Mouse (Mus musculus) megakaryocyte, embryonic 14.5 days (primary cell): Measurements from ENCODE around the gene Gm49661. TPM values are rescaled to one million over a fixed set of nuclear protein-coding genes. Genes with fewer than 3 reads are reported as not detected.
A peak's percentile ranks its signal among the peaks of the same experiment; 100 is the strongest.

Experiments used
- H3K27me3 ChIP-seq: replicated peaks from 2 replicates; pipeline ENCODE3; 2012; ENCODE audit warnings: inconsistent platforms
- H3K36me3 ChIP-seq: replicated peaks from 2 replicates; pipeline ENCODE3; 2012; ENCODE audit warnings: low read length, inconsistent platforms, mixed read lengths
- H3K4me1 ChIP-seq: 2 replicates; pipeline ENCODE4 v1.6.1; 2012; ENCODE audit warnings: inconsistent platforms
- H3K4me3 ChIP-seq: replicated peaks from 2 replicates; pipeline ENCODE3; 2012; ENCODE audit warnings: moderate library complexity, mild to moderate bottlenecking, inconsistent platforms
- H3K9me3 ChIP-seq: 2 replicates; pipeline ENCODE4 v1.6.1; 2012; ENCODE audit warnings: inconsistent platforms
- FLI1 ChIP-seq: IDR thresholded peaks from 2 replicates; pipeline ENCODE4 v1.6.1; 2012; ENCODE audit warnings: low read length, inconsistent platforms, mixed read lengths
- GATA1 ChIP-seq: IDR thresholded peaks from 3 replicates; pipeline ENCODE4 v1.6.1; 2012; ENCODE audit warnings: mixed read lengths, low read length, inconsistent platforms, borderline replicate concordance
- polyA plus RNA-seq: library from polyadenylated mRNA; stranded (reverse); fragments of >175 nt; gene quantifications from 2 replicates; pipeline ENCODE4 v1.2.3, GENCODE M21; 2012; ENCODE audit warnings: low replicate concordance; ENCODE audit not compliant: insufficient read depth

The Gm49661 gene
- polyA plus RNA-seq, 1 experiment: not detected

DNA sequence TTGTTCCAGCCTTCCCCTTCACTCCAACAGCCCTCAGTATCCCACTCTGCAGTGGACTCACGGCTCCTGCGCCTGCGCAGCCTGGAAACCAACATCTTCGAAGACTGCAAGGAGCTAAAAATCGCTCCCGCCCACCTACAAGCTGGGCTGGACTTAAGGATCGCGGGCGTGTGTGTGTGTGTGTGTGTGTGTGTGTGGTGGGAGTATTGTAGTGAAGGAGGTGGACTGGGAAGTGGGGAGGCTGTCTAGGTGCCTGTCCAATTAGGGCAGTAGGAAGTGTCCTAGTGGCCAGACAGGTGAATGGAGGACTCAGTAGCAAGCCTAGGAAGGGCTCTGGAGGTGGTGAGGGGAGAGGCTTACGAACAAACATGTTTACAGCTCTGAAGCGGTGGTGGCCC lies 24.0 kb downstream of the Gm49661 start:
- no peaks in the 10 kb centered on the region for H3K9me3 ChIP-seq
- H3K27me3 ChIP-seq: peaks cover 73% of the 10 kb centered on the region
- no peaks in the 10 kb centered on the region for H3K36me3 ChIP-seq
- peak overlapping the region; percentile 14 for H3K4me3 ChIP-seq
- peaks cover 30% of the 10 kb centered on the region for H3K4me1 ChIP-seq
- TF ChIP-seq GATA1: no peak

GRCm38 (mm10) chr8:84944478-84945160 lies 24.6 kb downstream of the Gm49661 start:
- H3K4me3 ChIP-seq: peak overlapping the region; percentile 53
- H3K4me1 ChIP-seq: peaks cover 30% of the 10 kb centered on the region
- H3K36me3 ChIP-seq: no peaks in the 10 kb centered on the region
- H3K9me3 ChIP-seq: no peaks in the 10 kb centered on the region
- H3K27me3 ChIP-seq: peaks cover 69% of the 10 kb centered on the region
- TF ChIP-seq FLI1 (no peak), GATA1 (no peak)

DNA sequence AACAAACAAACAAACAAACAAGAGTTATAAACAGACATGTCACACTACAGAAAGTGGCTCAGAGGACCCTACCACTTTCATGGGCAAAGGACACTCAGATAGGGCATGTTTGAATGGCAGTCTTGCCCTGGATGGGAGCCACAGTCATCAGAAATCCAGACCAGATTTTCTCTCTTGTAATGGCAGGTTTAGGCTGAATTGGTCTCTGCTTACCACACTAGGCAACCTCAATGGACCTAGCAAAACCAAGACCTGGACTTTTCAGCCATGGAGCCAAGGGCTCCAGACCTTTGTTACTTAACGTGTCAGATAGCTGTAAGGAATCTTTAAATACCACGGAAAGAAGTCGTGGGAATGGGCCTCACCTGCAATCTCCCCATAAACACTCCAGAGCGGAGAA lies 25.5 kb downstream of the Gm49661 start:
- peaks cover 68% of the 10 kb centered on the region for H3K27me3 ChIP-seq
- TF ChIP-seq FLI1: no peak
- no peak for TF ChIP-seq GATA1

GRCm38 (mm10) chr8:84937620-84938485 lies 31.4 kb downstream of the Gm49661 start:
- H3K36me3 ChIP-seq: no peaks in the 10 kb centered on the region
- TF ChIP-seq GATA1 (no peak), FLI1 (no peak)
- H3K9me3 ChIP-seq: no peaks in the 10 kb centered on the region
- peaks cover 39% of the 10 kb centered on the region for H3K4me1 ChIP-seq
- peaks cover 73% of the 10 kb centered on the region for H3K27me3 ChIP-seq
- peak overlapping the region; percentile 89 for H3K4me3 ChIP-seq

More for the DNA sequence above, 25.5 kb downstream of the Gm49661 start:
- H3K36me3 ChIP-seq: no peaks in the 10 kb centered on the region
- H3K4me3 ChIP-seq: no peak overlapping the region
- H3K4me1 ChIP-seq: peaks cover 30% of the 10 kb centered on the region
- H3K9me3 ChIP-seq: no peaks in the 10 kb centered on the region

GRCm38 (mm10) chr8:84936962-84937546 lies 32.2 kb downstream of the Gm49661 start, which contains the start of gene Mast1:
TSS of gene Mast1 (minus strand) at chr8:84937359.
- no peaks in the 10 kb centered on the region for H3K36me3 ChIP-seq
- H3K27me3 ChIP-seq: peaks cover 79% of the 10 kb centered on the region

DNA sequence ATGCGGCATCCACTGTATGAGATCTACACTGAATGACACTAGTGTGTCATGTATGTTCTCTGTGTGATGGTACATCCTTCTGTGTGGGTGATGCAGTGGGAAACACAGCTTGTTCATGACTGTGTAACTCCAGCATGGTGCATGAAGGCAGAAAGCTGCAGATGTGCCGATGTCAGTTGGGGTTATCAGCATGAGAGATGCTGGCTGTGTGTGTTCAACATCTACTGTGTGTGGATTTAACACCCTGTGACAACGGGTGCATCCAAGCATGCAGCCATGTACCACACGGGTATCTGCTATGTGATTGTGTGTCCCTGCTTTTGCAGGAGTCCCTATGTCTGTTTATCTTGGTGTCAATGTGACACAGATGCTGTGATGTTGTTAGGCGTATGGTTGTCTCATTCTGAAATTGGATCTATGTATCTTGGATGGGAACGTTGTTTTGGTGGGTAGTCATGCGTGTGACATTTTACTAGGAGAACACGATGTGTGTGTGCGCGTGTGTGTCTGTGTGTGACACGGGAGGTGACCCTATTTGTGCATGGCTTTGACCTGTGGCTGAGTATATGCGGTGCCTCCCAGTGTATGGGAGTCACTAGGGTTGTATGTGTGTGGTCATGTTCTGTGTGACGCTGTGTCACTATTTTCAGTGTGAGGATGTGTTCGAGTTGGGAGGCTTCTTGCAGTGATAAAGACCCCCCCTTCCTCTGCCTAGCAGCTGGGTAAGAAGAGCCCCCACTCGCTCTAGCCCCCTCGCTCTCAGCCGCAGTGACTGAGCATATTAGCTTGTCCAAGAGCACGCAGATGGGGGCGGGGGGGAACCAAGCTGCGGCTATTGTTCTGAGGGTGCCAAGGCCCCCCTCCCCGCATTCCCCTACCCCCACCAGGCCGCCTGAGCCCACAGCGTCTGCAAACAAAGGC lies 32.9 kb downstream of the Gm49661 start:
- Histone ChIP-seq H3K27me3 (peaks cover 78% of the 10 kb centered on the region), H3K9me3 (no peaks in the 10 kb centered on the region), H3K36me3 (no peaks in the 10 kb centered on the region), H3K4me3 (peak overlapping the region; percentile 89), H3K4me1 (peaks cover 39% of the 10 kb centered on the region)
- TF ChIP-seq FLI1: no peak
- no peak for TF ChIP-seq GATA1

More at GRCm38 (mm10) chr8:84936962-84937546, 32.2 kb downstream of the Gm49661 start, which contains the start of gene Mast1:
- H3K4me3 ChIP-seq: peak within 1 kb of the TSS; percentile 89
- no peak for TF ChIP-seq FLI1
- no peak for TF ChIP-seq GATA1
- peaks cover 39% of the 10 kb centered on the region for H3K4me1 ChIP-seq
- no peaks in the 10 kb centered on the region for H3K9me3 ChIP-seq

DNA sequence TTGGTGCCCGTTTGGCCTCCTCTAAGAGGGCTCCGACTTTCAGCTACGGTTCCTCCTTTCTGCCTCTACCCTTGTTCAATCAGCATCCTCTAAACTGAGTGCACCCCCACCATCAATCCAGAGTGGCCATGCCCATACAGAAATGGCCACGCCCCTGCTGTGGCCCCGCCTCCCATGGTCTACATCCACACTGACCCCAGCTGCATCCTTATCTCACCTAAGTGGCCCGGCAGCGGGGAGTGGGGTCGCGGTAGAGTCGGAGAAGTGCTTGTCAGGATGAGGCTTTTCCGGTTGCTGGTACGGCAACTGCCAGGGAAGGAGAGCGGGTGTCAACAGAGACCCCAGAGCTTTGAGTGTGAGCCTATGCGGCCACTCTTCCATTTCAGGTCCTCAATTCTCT lies 33.7 kb downstream of the Gm49661 start:
- Histone ChIP-seq H3K36me3 (no peaks in the 10 kb centered on the region), H3K4me3 (peak overlapping the region; percentile 47), H3K4me1 (peaks cover 41% of the 10 kb centered on the region), H3K9me3 (no peaks in the 10 kb centered on the region), H3K27me3 (peaks cover 78% of the 10 kb centered on the region)
- TF ChIP-seq GATA1: no peak
- no peak for TF ChIP-seq FLI1

- peaks cover 81% of the 10 kb centered on the region for H3K27me3 ChIP-seq
- TF ChIP-seq FLI1: no peak
- no peak for TF ChIP-seq GATA1
- H3K9me3 ChIP-seq: no peaks in the 10 kb centered on the region
These were observed 34.4 kb downstream of the Gm49661 start for GRCm38 (mm10) chr8:84934860-84935259.

More at GRCm38 (mm10) chr8:84934860-84935259, 34.4 kb downstream of the Gm49661 start:
- Histone ChIP-seq H3K4me1 (peaks cover 46% of the 10 kb centered on the region), H3K4me3 (no peak overlapping the region), H3K36me3 (no peaks in the 10 kb centered on the region)
